ENCODE assay signal across 9 mouse cellular contexts in genomic region chr2:135659391-135660180, GRCm38 (mm10). TPM values are rescaled to one million over a fixed set of nuclear protein-coding genes. Genes with fewer than 3 reads are reported as not detected.
DNase-seq lines count a peak whose midpoint lies in the region; ATAC-seq and TF ChIP-seq lines count a peak whose summit lies in the region.
"Had no signal": no experiment of that assay in that cellular context is flagged by ENCODE, and none has a peak within 500 bp of the region (broad histone marks: within the 10 kb centered on the region; RNA-seq: fewer than 3 reads in every experiment).

No protein-coding gene starts in this region.

- peak overlapping the region; percentile 99 for H3K27ac ChIP-seq in forebrain, embryonic 10.5 days
- H3K27ac ChIP-seq in heart, embryonic 14.5 days (replicated peaks in 1 of 2; ENCODE audit: control insufficient read depth in 1 of 2, insufficient read depth in 1 of 2, low read depth in 2 of 2, low read length in 2 of 2) = peak overlapping the region; percentile 92 to 97
- H3K27ac ChIP-seq in kidney, postnatal 0 days = peak overlapping the region; percentile 98
- H3K27ac ChIP-seq in liver, embryonic 15.5 days (replicated peaks) = peak overlapping the region; percentile 77
- H3K27ac ChIP-seq in neural tube, embryonic 12.5 days = peak overlapping the region; percentile 96

- no peak for TF ChIP-seq CTCF in kidney, postnatal 0 days (IDR thresholded peaks at IDR 0.05; ENCODE audit: low read depth)

- WGBS in forebrain, embryonic 10.5 days = under 1% methylated on average over 69 of the region's 97 CpGs
- WGBS in heart, embryonic 14.5 days = under 1% methylated on average over 35 of the region's 97 CpGs
- 1% methylated on average over 57 of the region's 97 CpGs for WGBS in kidney, postnatal 0 days
- 1% methylated on average over 63 of the region's 97 CpGs for WGBS in liver, embryonic 15.5 days (ENCODE audit: insufficient replicate concordance)
- 1% methylated on average over 63 of the region's 97 CpGs for WGBS in neural tube, embryonic 12.5 days

- H3K9me3 ChIP-seq in forebrain, embryonic 10.5 days = peaks cover 2% of the 10 kb centered on the region; the same call in 1 of the 2 replicates
- no peaks in the 10 kb centered on the region for H3K9me3 ChIP-seq in heart, embryonic 14.5 days (ENCODE audit: control insufficient read depth, low read length)
- H3K9me3 ChIP-seq in kidney, postnatal 0 days (replicated peaks; ENCODE audit: low read length) = no peaks in the 10 kb centered on the region
- H3K9me3 ChIP-seq in liver, embryonic 15.5 days (replicated peaks) = no peaks in the 10 kb centered on the region
- no peaks in the 10 kb centered on the region for H3K9me3 ChIP-seq in neural tube, embryonic 12.5 days

- peak; percentile 74 for ATAC-seq in heart, embryonic 14.5 days (ENCODE audit: insufficient number of reproducible peaks, insufficient read depth, low FRiP score, low read depth)
- ATAC-seq in kidney, postnatal 0 days (replicated peaks; ENCODE audit: low FRiP score, low read depth) = peak; percentile 33
- ATAC-seq in liver, embryonic 15.5 days (ENCODE audit: insufficient read depth) = peak; percentile 70
- ATAC-seq in neural tube, embryonic 12.5 days (ENCODE audit: low FRiP score, low read depth) = peak; percentile 68

- peaks cover 30% of the 10 kb centered on the region for H3K4me1 ChIP-seq in forebrain, embryonic 10.5 days
- H3K4me1 ChIP-seq in heart, embryonic 14.5 days (ENCODE audit: control insufficient read depth in 2 of 2, insufficient read depth in 2 of 2, low read length in 2 of 2) = peaks cover 0 to 3% of the 10 kb centered on the region in 2 experiments; a peak in 1 of 4 replicates
- no peaks in the 10 kb centered on the region for H3K4me1 ChIP-seq in kidney, postnatal 0 days (replicated peaks; ENCODE audit: insufficient read depth, low read length)
- H3K4me1 ChIP-seq in liver, embryonic 15.5 days (replicated peaks) = no peaks in the 10 kb centered on the region
- H3K4me1 ChIP-seq in neural tube, embryonic 12.5 days = no peaks in the 10 kb centered on the region

- peak overlapping the region; percentile 80 for H3K4me3 ChIP-seq in forebrain, embryonic 10.5 days
- peak overlapping the region; percentile 81 to 87 for H3K4me3 ChIP-seq in heart, embryonic 14.5 days (ENCODE audit: control insufficient read depth in 1 of 2, insufficient read depth in 1 of 2, low read depth in 1 of 2, low read length in 2 of 2)
- peak overlapping the region; percentile 85 for H3K4me3 ChIP-seq in kidney, postnatal 0 days (replicated peaks; ENCODE audit: low read depth, low read length)
- H3K4me3 ChIP-seq in liver, embryonic 15.5 days (replicated peaks) = peak overlapping the region; percentile 67
- H3K4me3 ChIP-seq in neural tube, embryonic 12.5 days = peak overlapping the region; percentile 80

- DNase-seq in CD4-positive helper T cell, adult 2 months (ENCODE audit: low read depth, low spot score) = peak; percentile 70
- DNase-seq in brain, adult 2 months (ENCODE audit: low read depth, low spot score) = peak; percentile 72
- DNase-seq in forebrain, embryonic 10.5 days (ENCODE audit: extremely low spot score, low spot score) = peak; percentile 62
- peak; percentile 39 for DNase-seq in kidney, postnatal 0 days (ENCODE audit: low spot score)
- peak; percentile 75 for DNase-seq in testis, postnatal 10 days (ENCODE audit: low spot score)

- H3K27me3 ChIP-seq in forebrain, embryonic 10.5 days (ENCODE audit: poor library complexity, severe bottlenecking) = no peaks in the 10 kb centered on the region
- no peaks in the 10 kb centered on the region for H3K27me3 ChIP-seq in heart, embryonic 14.5 days (ENCODE audit: control insufficient read depth, insufficient read depth, low read length)
- no peaks in the 10 kb centered on the region for H3K27me3 ChIP-seq in kidney, postnatal 0 days (ENCODE audit: insufficient read depth, low read length)
- H3K27me3 ChIP-seq in liver, embryonic 15.5 days = peaks cover 16% of the 10 kb centered on the region
- H3K27me3 ChIP-seq in neural tube, embryonic 12.5 days (replicated peaks) = no peaks in the 10 kb centered on the region

- peak overlapping the region; percentile 96 for H3K9ac ChIP-seq in heart, embryonic 14.5 days (ENCODE audit: low read length)
- H3K9ac ChIP-seq in kidney, postnatal 0 days (ENCODE audit: low read depth, low read length) = peak overlapping the region; percentile 89
- H3K9ac ChIP-seq in liver, embryonic 15.5 days = peak overlapping the region; percentile 66
- peak overlapping the region; percentile 90 for H3K9ac ChIP-seq in neural tube, embryonic 12.5 days

- H3K4me2 ChIP-seq in heart, embryonic 14.5 days (ENCODE audit: low read length) = peak overlapping the region; percentile 73
- H3K4me2 ChIP-seq in kidney, postnatal 0 days (ENCODE audit: low read length) = peak overlapping the region; percentile 78
- peak overlapping the region; percentile 79 for H3K4me2 ChIP-seq in liver, embryonic 15.5 days
- peak overlapping the region; percentile 68 for H3K4me2 ChIP-seq in neural tube, embryonic 12.5 days (replicated peaks)

- H3K36me3 ChIP-seq in forebrain, embryonic 10.5 days (replicated peaks) = peaks cover 10% of the 10 kb centered on the region
- no peaks in the 10 kb centered on the region for H3K36me3 ChIP-seq in heart, embryonic 14.5 days (ENCODE audit: control insufficient read depth, insufficient read depth, low read length)
- no peaks in the 10 kb centered on the region for H3K36me3 ChIP-seq in kidney, postnatal 0 days (ENCODE audit: insufficient read depth, low read length)
- no peaks in the 10 kb centered on the region for H3K36me3 ChIP-seq in liver, embryonic 15.5 days (replicated peaks)
- no peaks in the 10 kb centered on the region for H3K36me3 ChIP-seq in neural tube, embryonic 12.5 days
- H3K36me3 ChIP-seq: G1E had no signal

RNA-seq across cellular contexts. Expression of gene Plcb4, which starts 0.8 kb away (rescaled TPM):
- 15.9 and 16.0 TPM in 2 replicates for polyA plus RNA-seq in forebrain, embryonic 10.5 days (2016; fragmentation: Nextera tagmentation; extraction: Ambion mirVana)
- 38.8 and 44.9 TPM in 2 replicates for polyA plus RNA-seq in heart, embryonic 14.5 days (2014; fragmentation: Nextera tagmentation; extraction: Ambion mirVana)
- polyA plus RNA-seq in kidney, postnatal 0 days (2015; fragmentation: Nextera tagmentation; extraction: Ambion mirVana) = 8.6 and 11.9 TPM in 2 replicates
- 1.6 and 2.2 TPM in 2 replicates for polyA plus RNA-seq in liver, embryonic 15.5 days (2015; fragmentation: Nextera tagmentation; extraction: Ambion mirVana)
- 32.8 and 35.4 TPM in 2 replicates for polyA plus RNA-seq in neural tube, embryonic 12.5 days (2016; fragmentation: Nextera tagmentation; extraction: Ambion mirVana)
- polyA plus RNA-seq: G1E had no signal

Comparison
In these comparisons a context has a peak if more than half of its experiments do, and no peak if none do; other contexts are left out.
1. Peak in every context shown above with its lines: DNase-seq, ATAC-seq, H3K4me3 ChIP-seq and H3K27ac ChIP-seq.